Mouse (Mus musculus) ovary, postnatal 10 days (tissue): ENCODE data around the gene Pnp.
A peak's percentile ranks its signal among the peaks of the same experiment; 100 is the strongest.
"Not testable (repeated sequence)": the region's sequence is repeated elsewhere in the genome, so short reads cannot be mapped to it uniquely, and the experiment has no call there.

Experiments used
- DNase-seq: peaks from one replicate; pipeline ENCODE4 v3.0.0; 2022; ENCODE audit warnings: low spot score

Pnp gene

DNA sequence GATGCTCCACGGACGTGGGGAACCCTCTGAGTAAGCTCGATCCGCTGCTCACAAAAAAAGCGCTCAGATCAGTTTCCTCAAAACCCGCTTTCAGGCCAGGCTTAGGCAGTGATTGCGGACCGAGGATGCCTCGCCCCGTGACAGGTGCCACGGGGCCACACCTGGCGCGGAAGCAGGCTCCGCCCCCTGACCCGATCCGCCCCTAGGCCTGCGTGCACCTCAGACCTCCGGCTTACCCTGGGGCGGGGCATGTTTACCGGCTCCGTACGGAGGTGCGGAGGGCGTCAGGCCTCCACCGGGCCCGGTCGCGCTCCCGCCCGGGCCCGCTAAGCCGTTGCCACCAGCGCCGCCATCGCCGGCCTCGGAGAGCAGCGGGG, 517 bp upstream of the Pnp start:
- DNase-seq: peak; percentile 4

DNA sequence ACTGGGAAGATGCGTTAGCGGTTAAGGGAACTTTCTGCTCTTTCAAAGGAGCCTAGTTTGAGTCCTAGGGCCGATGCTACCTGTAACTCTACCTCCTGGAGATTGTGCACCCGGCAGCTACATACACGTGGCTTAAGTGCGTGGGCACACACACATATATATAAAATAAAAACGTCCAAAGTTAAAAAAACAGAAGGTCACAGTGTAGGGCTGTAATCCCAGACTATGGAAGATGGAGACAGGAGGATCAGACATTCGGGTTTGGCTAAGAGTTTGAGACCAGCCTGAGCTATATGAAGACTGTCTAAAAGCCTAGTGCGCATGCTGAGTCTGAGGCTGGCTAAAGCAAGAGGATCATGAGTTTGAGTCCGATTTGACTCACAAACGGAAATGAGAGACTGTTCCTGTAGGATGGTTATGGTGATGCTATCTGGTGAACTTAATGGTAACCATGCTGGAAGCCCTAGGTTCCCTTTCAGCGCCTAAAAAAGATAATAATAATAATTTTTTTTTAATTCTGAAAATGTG, 675 bp downstream of the Pnp start:
- no peak for DNase-seq

DNA sequence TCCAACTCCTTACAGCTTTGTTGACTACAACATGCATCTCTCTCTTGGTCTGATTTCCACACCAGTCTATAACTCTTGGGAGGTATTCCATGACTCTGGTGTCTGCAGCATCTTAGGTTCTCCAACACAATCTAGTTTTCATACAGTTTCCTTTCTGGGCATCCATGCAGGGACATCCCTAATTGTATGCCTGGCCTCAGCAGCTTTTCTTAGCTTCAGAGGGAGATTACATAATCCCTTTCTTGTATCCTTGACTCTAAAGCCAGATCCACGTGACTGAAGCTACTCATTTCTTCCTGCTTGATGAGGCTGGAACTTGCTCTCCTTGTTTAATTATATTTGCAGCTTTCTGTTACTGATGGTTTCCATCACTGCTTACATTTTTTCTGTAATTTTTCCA, 5.8 kb downstream of the Pnp start:
- DNase-seq: no peak

DNA sequence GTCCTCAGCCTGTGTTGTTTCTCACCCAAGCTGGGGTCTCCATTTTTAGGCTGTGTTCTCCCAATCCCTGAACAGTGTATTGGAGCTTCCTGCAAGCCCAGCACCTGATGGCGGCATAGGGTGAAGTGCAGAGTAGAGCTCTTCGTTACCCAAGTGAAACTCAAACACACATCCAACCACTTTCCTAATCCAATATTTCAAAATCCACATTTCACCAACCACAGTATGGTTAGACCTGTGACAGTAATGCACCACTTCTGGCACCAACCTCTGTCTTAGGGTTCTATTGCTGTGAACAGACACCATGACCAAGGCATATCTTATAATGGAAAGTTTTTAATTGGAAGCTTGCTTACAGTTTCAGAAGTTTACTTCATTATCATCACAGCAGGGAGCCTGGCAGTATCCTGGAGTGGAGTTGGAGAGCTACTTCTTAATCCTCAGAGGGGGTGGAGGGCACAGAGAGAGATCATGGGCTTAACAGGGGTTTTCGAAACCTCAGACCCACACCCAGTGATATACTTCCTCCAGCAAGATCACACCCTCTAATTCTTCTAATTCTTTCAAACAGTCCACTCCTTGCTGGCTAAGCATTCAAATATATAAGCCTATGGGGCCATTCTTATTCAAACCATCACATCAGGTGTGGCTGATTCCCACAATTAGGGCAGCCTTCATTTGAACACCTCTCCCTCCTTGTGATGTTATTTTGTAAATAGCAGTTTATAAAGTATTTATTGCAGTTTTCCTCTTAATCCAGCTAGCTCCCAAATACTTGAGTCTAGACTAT, 7.4 kb downstream of the Pnp start:
- DNase-seq: no peak

DNA sequence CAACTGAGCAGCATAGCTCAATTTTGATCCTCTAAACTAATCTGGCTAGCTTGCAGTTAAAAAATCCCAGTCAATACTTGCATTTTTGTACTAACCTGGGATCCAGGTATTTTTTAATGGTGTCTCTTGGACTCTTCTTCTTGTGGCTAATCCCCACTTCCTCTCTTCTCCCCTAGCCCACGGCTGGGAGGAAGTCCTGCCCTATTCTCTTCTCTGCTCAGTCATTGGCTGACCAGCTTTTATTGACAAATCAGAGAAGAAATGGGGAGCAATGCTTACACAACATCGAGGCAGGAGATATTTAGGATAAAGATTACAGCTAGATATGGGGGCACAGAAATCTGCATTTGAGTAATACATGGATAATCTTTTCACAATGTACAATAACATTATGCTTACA, 8.1 kb downstream of the Pnp start:
- no peak for DNase-seq

DNA sequence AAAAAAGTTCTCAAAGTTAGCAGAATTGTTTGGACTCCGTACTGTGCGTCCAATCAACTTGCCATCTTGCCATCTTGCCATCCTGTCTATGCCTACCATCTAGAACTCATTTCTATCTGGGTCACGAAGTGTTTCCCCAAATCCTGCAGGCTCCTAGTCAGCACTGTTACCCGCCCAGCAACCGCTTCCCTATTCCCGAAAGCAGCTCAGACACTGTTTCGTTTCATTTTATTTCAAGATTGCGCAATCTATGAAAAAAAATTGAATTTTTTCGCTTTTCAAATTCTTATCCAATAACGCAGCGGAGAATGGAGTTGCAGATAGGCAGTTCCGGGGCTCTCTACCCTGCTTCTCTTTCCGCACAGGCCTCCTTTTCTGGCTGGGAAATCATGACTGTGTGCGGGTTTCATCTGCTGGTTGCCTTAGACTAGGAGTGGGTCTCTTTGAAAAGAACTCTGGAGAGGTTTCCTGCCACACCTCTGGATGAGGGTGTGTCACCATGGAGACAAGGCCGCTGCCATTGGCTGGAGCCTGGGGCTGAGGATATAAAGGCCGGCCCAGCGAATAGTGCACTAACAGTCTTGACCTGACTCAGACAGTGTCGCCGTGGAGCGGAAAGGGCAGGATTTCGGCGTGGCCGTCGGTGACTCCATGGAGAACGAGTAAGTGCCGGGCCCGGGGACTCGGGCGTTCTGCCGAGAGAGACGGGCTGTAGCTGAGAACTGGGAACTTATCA, 13.2 kb downstream of the Pnp start, which contains the start of gene Gm49342:
Gene Gm49342 (plus strand): TSS at position 586 of the 736 bp plus-strand sequence.
- peak; percentile 97 for DNase-seq

DNA sequence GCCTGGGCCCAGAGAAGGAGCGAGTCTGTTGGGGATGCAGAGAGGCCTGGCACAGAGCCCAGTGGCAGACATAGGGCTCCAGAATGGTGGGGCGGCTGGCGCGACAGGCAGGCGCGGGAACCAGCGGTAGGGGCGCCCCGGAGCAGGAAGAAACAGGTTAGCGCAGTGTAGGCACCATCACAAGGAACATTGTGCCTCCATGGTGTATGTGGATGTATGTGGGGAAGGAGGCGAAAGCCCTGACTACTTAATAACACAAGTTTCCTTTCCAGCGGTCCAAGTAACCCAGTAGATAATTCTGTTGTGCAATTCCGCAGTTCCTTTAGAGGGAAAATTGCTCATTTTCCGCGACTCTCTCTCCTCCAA, 13.8 kb downstream of the Pnp start:
- not testable (repeated sequence) for DNase-seq

DNA sequence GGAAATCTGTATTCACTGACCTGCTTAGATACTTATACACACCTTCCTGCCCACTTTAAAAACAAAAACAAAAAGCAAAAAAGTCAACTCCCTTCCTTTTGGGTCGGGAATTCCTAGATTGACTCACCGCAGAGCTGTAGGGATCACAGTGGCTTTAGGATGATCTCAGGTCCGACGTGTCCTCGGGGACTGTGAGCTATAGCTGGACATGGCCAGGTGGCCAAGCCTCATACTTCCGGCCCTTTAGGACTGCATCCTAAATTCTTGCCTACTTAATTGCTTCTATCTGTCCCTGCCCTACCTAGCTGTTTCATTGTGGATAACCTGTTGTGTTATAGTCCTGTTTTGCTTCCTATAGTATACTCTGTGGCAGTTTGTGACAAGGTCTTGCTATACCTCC, 14.2 kb downstream of the Pnp start:
- DNase-seq: not testable (repeated sequence)

DNA sequence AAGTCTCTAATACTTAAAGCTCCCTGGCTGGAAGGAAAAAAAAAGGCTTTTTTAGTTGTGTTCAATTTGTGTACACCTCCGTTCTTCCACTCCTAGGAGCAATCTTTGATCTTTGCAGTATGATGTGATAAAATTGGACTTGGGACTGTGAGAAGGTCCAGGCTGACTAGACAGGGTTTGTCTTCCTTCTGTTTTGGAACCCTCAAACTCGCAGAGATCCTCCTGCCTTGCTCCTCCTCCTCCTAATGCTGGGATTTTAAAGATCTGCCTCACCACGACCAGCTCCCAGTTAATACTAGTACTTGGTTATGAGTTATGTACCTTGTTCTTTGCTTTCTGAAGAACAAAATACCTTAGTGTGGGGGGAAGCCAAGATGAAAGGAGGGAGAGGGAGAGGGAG, 14.6 kb downstream of the Pnp start:
- not testable (repeated sequence) for DNase-seq

DNA sequence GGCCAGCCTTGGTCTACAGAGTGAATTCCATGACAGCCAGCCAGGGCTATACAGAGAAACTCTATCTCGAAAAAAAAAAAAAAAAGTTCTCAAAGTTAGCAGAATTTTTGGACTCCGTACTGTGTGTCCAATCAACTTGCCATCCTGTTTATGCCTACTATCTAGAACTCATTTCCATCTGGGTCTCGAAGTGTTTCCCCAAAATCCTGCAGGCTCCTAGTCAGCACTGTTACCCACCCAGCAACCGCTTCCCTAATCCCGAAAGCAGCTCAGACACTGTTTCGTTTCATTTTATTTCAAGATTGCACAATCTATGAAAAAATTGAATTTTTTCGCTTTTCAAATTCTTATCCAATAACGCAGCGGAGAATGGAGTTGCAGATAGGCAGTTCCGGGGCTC, 24.6 kb downstream of the Pnp start:
- no peak for DNase-seq

DNA sequence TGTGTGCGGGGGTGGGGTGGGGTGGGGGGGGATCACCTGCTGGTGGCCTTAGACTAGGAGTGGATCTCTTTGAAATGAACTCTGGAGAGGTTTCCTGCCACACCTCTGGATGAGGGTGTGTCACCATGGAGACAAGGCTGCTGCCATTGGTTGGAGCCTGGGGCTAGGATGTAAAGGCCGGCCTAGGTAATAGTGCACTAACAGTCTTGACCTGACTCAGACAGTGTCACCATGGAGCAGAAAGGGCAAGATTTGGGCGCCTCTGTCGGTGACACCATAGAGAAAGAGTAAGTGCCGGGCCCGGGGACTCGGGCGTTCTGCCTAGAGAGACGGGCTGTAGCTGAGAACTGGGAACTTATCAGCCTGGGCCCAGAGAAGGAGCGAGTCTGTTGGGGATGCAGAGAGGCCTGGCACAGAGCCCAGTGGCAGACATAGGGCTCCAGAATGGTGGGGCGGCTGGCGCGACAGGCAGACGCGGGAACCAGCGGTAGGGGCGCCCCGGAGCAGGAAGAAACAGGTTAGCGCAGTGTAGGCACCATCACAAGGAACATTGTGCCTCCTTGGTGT, 25.1 kb downstream of the Pnp start, which contains the start of gene Pnp2:
Gene Pnp2 (plus strand): TSS at position 51 of the 567 bp plus-strand sequence.
- DNase-seq: peak; percentile 18

DNA sequence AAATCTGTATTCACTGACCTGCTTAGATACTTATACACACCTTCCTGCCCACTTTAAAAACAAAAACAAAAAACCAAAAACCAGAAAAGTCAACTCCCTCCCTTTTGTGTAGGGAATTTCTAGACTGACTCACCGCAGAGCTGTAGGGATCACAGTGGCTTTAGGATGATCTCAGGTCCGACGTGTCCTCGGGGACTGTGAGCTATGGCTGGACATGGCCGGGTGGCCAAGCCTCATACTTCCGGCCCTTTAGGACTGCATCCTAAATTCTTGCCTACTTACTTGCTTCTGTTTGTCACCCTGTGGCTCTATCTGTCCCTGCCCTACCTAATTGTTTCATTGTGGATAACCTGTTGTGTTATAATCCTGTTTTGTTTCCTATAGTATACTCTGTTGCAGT, 25.8 kb downstream of the Pnp start:
- not testable (repeated sequence) for DNase-seq

DNA sequence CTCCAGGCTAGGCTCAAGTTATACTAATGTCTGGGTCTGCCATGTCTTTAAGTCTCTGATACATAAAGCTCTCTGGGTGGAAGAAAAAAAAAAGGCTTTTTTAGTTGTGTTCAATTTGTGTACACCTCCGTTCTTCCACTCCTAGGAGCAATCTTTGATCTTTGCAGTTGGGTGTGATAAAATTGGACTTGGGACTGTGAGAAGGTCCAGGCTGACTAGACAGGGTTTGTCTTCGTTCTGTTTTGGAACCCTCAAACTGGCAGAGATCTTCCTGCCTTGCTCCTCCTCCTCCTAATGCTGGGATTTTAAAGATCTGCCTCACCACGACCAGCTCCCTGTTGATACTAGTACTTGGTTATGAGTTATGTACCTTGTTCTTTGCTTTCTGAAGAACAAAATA, 26.3 kb downstream of the Pnp start:
- DNase-seq: not testable (repeated sequence)

DNA sequence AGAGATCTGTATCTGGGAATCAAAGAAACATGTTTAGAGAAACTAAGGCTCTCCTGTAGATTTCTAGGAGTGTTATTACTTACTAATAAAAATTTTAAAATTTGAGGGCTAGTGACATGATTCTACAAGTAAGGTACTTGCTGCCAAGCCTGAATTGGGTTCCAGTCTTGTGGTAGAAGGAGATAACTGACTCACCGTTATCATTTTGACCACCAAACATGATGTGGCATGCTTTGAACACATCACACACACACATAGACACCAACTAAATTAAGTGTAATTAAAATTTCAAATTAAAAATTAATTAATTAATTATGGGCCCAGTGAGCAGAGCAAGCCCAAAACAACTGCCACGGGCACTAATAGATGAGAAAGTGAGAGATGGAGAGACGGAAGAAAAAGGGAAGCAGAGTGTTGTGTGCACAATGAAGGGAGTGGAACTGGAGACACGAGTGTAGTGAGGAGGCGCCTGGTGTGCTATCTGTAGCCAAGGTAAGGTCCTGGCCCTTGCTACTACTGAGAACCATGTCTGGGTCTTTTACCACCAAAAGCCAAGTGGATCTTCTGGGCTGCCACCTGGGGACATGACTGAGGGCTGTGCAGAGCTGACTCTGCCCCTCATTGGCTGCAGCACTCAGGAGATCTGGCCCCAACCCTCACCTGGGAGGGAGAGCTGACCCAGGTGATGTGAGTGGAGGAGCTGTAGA, 27.6 kb downstream of the Pnp start:
- not testable (repeated sequence) for DNase-seq

DNA sequence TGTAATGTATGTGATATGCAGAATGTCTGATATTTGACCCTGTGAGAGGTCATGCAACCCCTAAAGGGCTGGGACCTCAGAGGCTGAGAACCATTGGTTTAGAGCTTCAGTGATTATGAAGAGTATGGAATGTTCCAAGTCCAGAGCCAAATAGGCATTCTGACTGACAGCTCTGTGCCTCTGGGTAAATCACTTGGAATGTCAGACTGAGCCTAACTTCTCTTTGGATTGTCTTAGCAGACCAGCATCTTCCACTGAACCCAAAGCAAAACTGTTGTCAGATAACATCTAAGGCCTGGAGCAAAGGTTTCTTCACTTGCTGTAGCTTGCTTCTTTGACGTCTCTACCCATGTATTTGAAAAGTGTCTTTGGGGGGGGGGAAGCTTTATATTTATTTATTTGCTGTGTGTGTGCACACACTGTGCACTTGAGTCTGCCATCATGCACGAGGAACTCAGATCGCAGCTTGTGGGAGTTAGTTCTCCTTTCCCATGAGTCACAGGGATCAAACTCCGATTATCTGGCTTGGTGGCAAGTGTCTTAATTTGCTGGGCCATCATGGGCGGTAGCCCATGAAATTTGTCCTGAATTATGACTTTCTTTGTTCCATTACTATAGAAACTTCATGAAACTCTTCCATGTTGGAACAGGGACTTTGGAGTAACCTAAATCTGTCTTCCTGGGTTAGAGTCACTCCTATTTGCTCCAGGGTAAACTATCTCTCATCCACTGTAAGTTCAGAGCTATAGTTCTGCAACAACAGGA, 37.5 kb downstream of the Pnp start:
- DNase-seq: no peak

DNA sequence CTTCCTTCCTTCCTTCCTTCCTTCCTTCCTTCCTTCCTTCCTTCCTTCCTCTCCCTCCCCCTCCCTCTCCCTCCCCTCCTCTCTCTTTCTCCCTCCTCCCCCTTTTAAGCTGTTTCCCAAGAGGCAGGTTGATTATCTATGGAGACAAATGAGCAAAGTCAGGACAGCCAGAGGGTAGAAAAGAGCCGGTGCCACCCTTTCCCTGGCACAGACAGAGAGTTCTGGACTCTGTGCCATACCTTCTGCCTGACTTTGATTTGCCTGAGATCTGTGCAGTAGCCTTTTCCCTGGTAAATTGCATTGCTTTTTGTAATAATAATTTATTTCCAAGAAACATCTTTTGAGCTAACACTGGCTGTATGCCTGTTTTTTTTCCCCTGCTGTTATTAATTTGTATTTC, 38.2 kb downstream of the Pnp start:
- no peak for DNase-seq

DNA sequence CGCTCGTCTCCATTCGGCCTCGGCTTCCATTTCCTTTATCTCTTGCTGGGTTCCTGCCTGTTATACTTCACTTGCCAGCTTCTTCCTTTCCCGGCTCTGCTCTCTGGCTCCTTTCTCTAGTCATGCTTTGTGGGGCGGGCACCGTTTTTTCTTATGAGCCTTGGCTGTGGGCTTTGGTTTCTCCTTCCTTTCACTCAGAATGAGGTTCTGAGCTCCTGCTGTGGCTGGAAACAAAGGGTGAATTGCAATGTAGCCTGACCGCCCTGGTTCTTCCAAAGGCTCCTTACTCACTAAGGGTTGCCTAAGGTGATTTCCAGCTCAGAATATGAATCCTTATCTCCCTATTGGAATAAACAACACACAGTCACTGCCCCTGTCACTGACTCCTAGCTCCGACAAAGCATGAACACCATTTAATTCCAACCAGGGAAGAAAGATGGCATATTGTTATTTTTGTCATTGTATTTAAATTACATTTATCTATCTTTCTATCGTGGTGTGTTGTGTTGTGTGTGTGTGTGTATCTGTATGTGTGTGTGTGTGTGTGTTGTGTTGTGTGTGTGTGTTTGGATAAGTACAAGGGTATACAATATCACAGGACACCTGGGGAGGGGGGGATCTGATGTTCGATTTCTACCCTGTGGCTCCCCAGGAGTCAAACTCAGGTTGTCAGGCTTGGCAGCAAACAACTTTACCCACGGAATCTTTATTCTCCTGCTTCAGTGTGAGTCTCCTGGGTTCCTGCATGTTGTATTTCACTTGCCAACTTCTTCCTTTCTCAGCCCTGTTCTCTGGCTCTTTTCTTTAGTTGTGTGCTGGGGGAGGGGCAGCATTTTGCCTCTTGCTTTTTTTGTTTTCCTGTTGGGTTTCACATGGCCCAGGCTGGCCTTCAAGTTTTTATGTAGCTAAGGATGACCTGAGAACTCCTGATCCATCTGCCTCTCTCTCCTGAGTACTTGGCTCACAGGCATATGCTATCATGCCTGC, 39.0 kb downstream of the Pnp start:
- no peak for DNase-seq

DNA sequence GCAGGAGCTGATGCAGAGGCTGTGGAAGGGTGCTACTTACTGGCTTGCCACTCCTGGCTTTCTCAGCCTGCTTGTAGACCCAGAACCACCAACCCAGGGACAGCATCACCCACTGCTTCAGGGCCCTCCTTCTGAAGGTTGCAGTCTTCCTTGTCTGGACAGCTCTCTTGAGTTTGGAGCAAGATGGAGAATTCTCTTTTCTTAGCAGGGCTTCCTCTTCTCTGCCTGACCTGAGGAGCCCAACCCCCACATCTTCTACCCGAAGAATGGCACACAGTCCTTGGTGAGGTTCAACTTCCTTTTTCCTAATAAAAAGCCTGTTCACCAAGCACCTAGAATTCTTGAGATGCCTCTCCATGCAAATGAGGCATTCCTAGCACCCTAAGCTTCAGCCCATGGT, 39.9 kb downstream of the Pnp start:
- no peak for DNase-seq

DNA sequence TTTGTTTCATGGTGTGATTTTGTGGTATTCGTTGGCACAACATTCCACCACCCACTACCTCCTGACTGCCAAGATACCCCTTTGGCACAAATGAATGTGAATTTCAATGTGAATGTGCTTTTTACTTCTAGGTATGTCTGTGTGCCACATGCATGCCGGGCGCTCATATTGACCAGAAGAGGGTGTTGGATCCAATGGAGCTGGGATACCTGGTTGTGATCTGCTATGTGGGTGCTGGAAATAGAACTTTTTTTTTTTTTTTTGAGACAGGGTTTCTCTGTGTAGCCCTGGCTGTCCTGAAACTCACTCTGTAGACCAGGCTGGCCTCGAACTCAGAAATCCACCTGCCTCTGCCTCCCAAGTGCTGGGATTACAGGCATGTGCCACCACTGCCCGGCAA, 42.2 kb downstream of the Pnp start:
- DNase-seq: not testable (repeated sequence)

DNA sequence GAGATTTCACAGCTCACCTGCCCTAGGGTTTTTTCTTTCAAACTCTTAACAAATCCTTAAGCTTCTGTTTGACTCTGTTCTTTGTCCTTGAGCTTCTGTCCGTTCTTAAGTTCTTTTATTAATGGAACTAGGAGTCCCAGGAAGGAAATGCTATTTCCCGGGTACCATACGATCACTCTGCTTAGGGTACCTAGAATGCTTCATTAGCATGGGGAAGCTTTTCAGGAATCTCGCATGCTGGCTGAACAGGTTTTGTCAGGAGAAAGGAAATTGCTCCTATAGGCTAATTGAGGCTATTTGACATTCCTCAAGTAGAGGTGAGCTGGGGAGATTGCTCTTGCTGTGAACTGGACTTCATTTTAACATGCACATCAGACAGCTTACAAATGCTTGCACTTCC, 42.8 kb downstream of the Pnp start:
- no peak for DNase-seq
